Mouse (Mus musculus) embryonic fibroblast, embryonic 13.5 days (primary cell): Measurements from ENCODE around the gene Cacna1d.

Experiments
- CTCF ChIP-seq: IDR thresholded peaks from 2 replicates; pipeline ENCODE4 v1.5.1; 2011; ENCODE audit warnings: mild to moderate bottlenecking, control low read depth, low read length, moderate library complexity, borderline replicate concordance; ENCODE audit not compliant: insufficient read depth
- POLR2A ChIP-seq: IDR thresholded peaks from 2 replicates; pipeline ENCODE4 v1.6.1; 2011; ENCODE audit warnings: low read depth, mild to moderate bottlenecking, control low read depth, low read length, moderate library complexity

DNA sequence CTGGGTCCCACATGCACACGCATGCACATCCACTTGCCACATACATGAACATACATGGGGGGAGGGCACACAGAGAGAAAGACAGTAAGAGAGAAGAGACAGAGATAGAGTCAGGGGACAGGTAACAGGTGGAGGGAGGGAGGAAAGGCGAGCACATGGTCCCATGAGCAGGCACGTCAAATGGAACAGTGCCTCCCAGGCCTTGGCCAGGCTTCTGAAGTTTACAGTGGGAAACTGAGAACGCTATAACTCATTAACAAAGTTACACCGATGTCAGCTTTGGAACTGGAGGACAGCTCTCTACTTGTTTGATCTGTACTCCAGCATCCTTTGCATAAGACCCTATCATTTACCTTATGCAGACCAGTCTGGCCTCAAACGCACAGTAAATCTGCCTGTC, 16.8 kb downstream of the Cacna1d start:
- TF ChIP-seq POLR2A (no peak), CTCF (no peak)
